25 mouse cellular contexts compared by ENCODE assay signal in genomic region chr13:35963583-35963982, GRCm38 (mm10). TPM values are rescaled to one million over a fixed set of nuclear protein-coding genes. Genes with fewer than 3 reads are reported as not detected.
DNase-seq lines count a peak whose midpoint lies in the region; ATAC-seq and TF ChIP-seq lines count a peak whose summit lies in the region.
"Had no signal": no experiment of that assay in that cellular context is flagged by ENCODE, and none has a peak within 500 bp of the region (broad histone marks: within the 10 kb centered on the region; RNA-seq: fewer than 3 reads in every experiment).

No protein-coding gene starts in this region.

- peak overlapping the region; percentile 78 for H3K27ac ChIP-seq in liver, adult 2 months (replicated peaks; ENCODE audit: insufficient read depth, low read depth, low read length)
- H3K27ac ChIP-seq in liver, embryonic 11.5 days (ENCODE audit: low read depth, low read length) = no peak overlapping the region
- H3K27ac ChIP-seq in brown adipose tissue, adult 24 weeks (replicated peaks; ENCODE audit: low read depth, low read length) = peak overlapping the region; percentile 98
- H3K27ac ChIP-seq: embryonic facial prominence, embryonic 13.5 days; hindbrain, embryonic 10.5 days; intestine, embryonic 15.5 days; stomach, embryonic 15.5 days had no signal

- no peak overlapping the region for H3K4me2 ChIP-seq in liver, embryonic 11.5 days
- H3K4me2 ChIP-seq: embryonic facial prominence, embryonic 13.5 days; intestine, embryonic 15.5 days; midbrain, embryonic 11.5 days; stomach, embryonic 15.5 days had no signal

- H3K9ac ChIP-seq in liver, adult 2 months (ENCODE audit: low read depth, low read length) = no peak overlapping the region
- H3K9ac ChIP-seq in liver, embryonic 11.5 days (ENCODE audit: low read depth, low read length) = no peak overlapping the region
- H3K9ac ChIP-seq: embryonic facial prominence, embryonic 13.5 days; forebrain, postnatal 0 days; intestine, embryonic 15.5 days; stomach, embryonic 15.5 days had no signal

- peak; percentile 23 for DNase-seq in adrenal gland, postnatal 14 days
- DNase-seq in adrenal gland, adult 8-10 months = no peak
- peak; percentile 100 for DNase-seq in liver, adult 2 months (ENCODE audit: extremely low read depth, low read depth, low spot score)
- DNase-seq in liver, embryonic 11.5 days (ENCODE audit: low spot score) = no peak
- peak; percentile 21 for DNase-seq in skeletal muscle tissue, adult 2 months (ENCODE audit: low read depth, low spot score)
- DNase-seq: cerebellum, adult 18-20 months; cerebellum, postnatal 25 days; forebrain, postnatal 0 days; gastrocnemius, postnatal 14 days; kidney, adult 8-10 months; kidney, postnatal 14 days; layer of hippocampus, postnatal 36 days; lung, adult 2 months; lung, postnatal 14 days; thymus, adult 2 months had no signal

- ATAC-seq in liver, embryonic 11.5 days (replicated peaks; ENCODE audit: low FRiP score) = no peak
- no peak for ATAC-seq in erythroid progenitor cell, adult 5-6 weeks (replicated peaks; ENCODE audit: low FRiP score, poor library complexity, severe bottlenecking)
- ATAC-seq: CD4-positive, CD25-positive, alpha-beta regulatory T cell, adult 4 months; forebrain, postnatal 0 days; hindbrain, embryonic 16.5 days; intestine, embryonic 15.5 days had no signal

- H3K36me3 ChIP-seq in liver, adult 2 months (ENCODE audit: control insufficient read depth, insufficient read depth, low read length) = no peaks in the 10 kb centered on the region
- H3K36me3 ChIP-seq in liver, embryonic 11.5 days (ENCODE audit: control insufficient read depth, insufficient read depth, low read length) = no peaks in the 10 kb centered on the region
- H3K36me3 ChIP-seq: embryonic facial prominence, embryonic 13.5 days; hindbrain, embryonic 10.5 days; intestine, embryonic 15.5 days; stomach, embryonic 15.5 days had no signal

- TF ChIP-seq CTCF in liver, adult 2 months (IDR thresholded peaks at IDR 0.05; ENCODE audit: low read depth, low read length) = no peak

- WGBS in liver, adult 2 months = 24% methylated on average over 4 of the region's 4 CpGs
- WGBS in liver, embryonic 11.5 days = 88% methylated on average over 4 of the region's 4 CpGs

- peaks cover 17% of the 10 kb centered on the region for H3K4me1 ChIP-seq in liver, adult 2 months (ENCODE audit: control insufficient read depth, insufficient read depth, low read length)
- no peaks in the 10 kb centered on the region for H3K4me1 ChIP-seq in liver, embryonic 11.5 days (replicated peaks; ENCODE audit: control insufficient read depth, insufficient read depth, low read length)
- no peaks in the 10 kb centered on the region for H3K4me1 ChIP-seq in brown adipose tissue, adult 24 weeks (ENCODE audit: control insufficient read depth, insufficient read depth, insufficient read length, low read length)

- no peak overlapping the region for H3K4me3 ChIP-seq in liver, adult 2 months (ENCODE audit: insufficient read depth, low read depth, low read length)
- no peak overlapping the region for H3K4me3 ChIP-seq in liver, embryonic 11.5 days (ENCODE audit: low read depth, low read length)
- no peak overlapping the region for H3K4me3 ChIP-seq in brown adipose tissue, adult 24 weeks (ENCODE audit: insufficient read depth, low read depth, low read length)
- H3K4me3 ChIP-seq: embryonic facial prominence, embryonic 13.5 days; hindbrain, embryonic 10.5 days; intestine, embryonic 15.5 days; stomach, embryonic 15.5 days had no signal

- no peaks in the 10 kb centered on the region for H3K9me3 ChIP-seq in liver, embryonic 11.5 days (ENCODE audit: control insufficient read depth, low read length)
- H3K9me3 ChIP-seq: embryonic facial prominence, embryonic 13.5 days; hindbrain, embryonic 10.5 days; intestine, embryonic 15.5 days; stomach, embryonic 15.5 days had no signal

- no peaks in the 10 kb centered on the region for H3K79me2 ChIP-seq in liver, adult 2 months (ENCODE audit: control insufficient read depth, insufficient read depth, low read length)

- H3K27me3 ChIP-seq in liver, adult 2 months (ENCODE audit: control insufficient read depth, insufficient read depth, low read length) = no peaks in the 10 kb centered on the region
- H3K27me3 ChIP-seq in liver, embryonic 11.5 days (replicated peaks; ENCODE audit: control insufficient read depth, insufficient read depth, low read length) = peaks cover 14% of the 10 kb centered on the region
- H3K27me3 ChIP-seq: stomach, embryonic 15.5 days had no signal

- TF ChIP-seq POLR2A in liver, adult 2 months (IDR thresholded peaks at IDR 0.05; ENCODE audit: extremely low read depth, insufficient read depth, low read length) = no peak

RNA-seq across cellular contexts. Expression of gene Ppp1r3g, which starts 4.9 kb away (rescaled TPM):
- total RNA-seq in adrenal gland, postnatal 14 days (2021) = 0.26 and 0.82 TPM in 2 replicates
- under 1 TPM; 0.19 to 0.43 (median 0.29) TPM for total RNA-seq in adrenal gland, adult 8-10 months (2022)
- total RNA-seq in liver, adult 2 months (2014; rRNA removed) = 4.7 and 7.6 TPM in 2 replicates
- 0.22 TPM in 1 of 2 replicates, not detected in the other for polyA plus RNA-seq in liver, adult 2 months (2012; rRNA removed)
- 1.0 and 1.3 TPM in 2 replicates for polyA plus RNA-seq in liver, embryonic 11.5 days (2014; fragmentation: Nextera tagmentation; extraction: Ambion mirVana)
- polyA plus RNA-seq in brown adipose tissue, adult 24 weeks (2012; ENCODE audit: insufficient read depth, insufficient read length, missing spikeins) = not detected in 2 replicates
- total RNA-seq in erythroid progenitor cell, adult 5-6 weeks (2015; ENCODE audit: low replicate concordance) = not detected in 2 replicates
- not detected in 2 replicates for total RNA-seq in erythroid progenitor cell, adult 5-6 weeks (2017; ENCODE audit: low replicate concordance)
- total RNA-seq: gastrocnemius, postnatal 14 days; megakaryocyte progenitor cell, adult 5-6 weeks had no signal
- polyA plus RNA-seq: CD4-positive, CD25-positive, alpha-beta regulatory T cell, adult 4 months; lung, adult 2 months; thymus, adult 2 months had no signal

RNA-seq across cellular contexts. Expression of gene Rpp40, which starts 57.4 kb away (rescaled TPM):
- total RNA-seq in adrenal gland, postnatal 14 days (2021) = 12.8 and 14.8 TPM in 2 replicates
- total RNA-seq in adrenal gland, adult 8-10 months (2022) = 10 to 100 TPM; 13.0 to 17.8 (median 15.7) TPM
- total RNA-seq in liver, adult 2 months (2014; rRNA removed) = 10.0 and 10.1 TPM in 2 replicates
- polyA plus RNA-seq in liver, adult 2 months (2012; rRNA removed) = 4.4 and 5.3 TPM in 2 replicates
- polyA plus RNA-seq in liver, embryonic 11.5 days (2014; fragmentation: Nextera tagmentation; extraction: Ambion mirVana) = 22.8 and 26.3 TPM in 2 replicates
- polyA plus RNA-seq in brown adipose tissue, adult 24 weeks (2012; ENCODE audit: insufficient read depth, insufficient read length, missing spikeins) = 21.2 and 30.9 TPM in 2 replicates
- 6.1 and 10.9 TPM in 2 replicates for total RNA-seq in erythroid progenitor cell, adult 5-6 weeks (2015; ENCODE audit: low replicate concordance)
- 7.3 TPM in 1 of 2 replicates, not detected in the other for total RNA-seq in erythroid progenitor cell, adult 5-6 weeks (2017; ENCODE audit: low replicate concordance)

Comparison
In these comparisons a context has a peak if more than half of its experiments do, and no peak if none do; other contexts are left out.
1. DNase-seq: peak in adrenal gland, postnatal 14 days (single experiment), liver, adult 2 months (single experiment) and skeletal muscle tissue, adult 2 months (single experiment); none in adrenal gland, adult 8-10 months (single experiment) and liver, embryonic 11.5 days (single experiment).